Mouse (Mus musculus): ENCODE measurements around the gene Dhfr. TPM values are rescaled to one million over a fixed set of nuclear protein-coding genes. Genes with fewer than 3 reads are reported as not detected.

The Dhfr gene
- 5.6 TPM for polyA plus RNA-seq (2015; fragmentation: Illumina TruSeq; extraction: RNeasy Lipid Tissue Mini Kit (QIAGEN cat#74804); ENCODE audit: insufficient read depth, low replicate concordance)

GRCm38 (mm10) chr13:92354456-92355271 lies at the start of gene Dhfr, which contains the start of gene Msh3:
Dhfr (plus strand) TSS chr13:92354726.
Msh3 (minus strand) TSS chr13:92355003.

GRCm38 (mm10) chr13:92305680-92306079 lies 48.8 kb upstream of the Dhfr start, which contains the start of gene Gm20379:
Gm20379 (plus strand) TSS chr13:92305980.

GRCm38 (mm10) chr13:92425758-92426264 lies 71.3 kb downstream of the Dhfr start, which contains the start of gene Ankrd34b:
Ankrd34b (plus strand) TSS chr13:92425896.

Other genes with a start within 250 kb of the Dhfr start
- gene Rasgrf2, start 223.1 kb upstream of the Dhfr start, polyA plus RNA-seq (2015; fragmentation: Illumina TruSeq; extraction: RNeasy Lipid Tissue Mini Kit (QIAGEN cat#74804); ENCODE audit: insufficient read depth, low replicate concordance), result 5.0 TPM
- not detected for gene Gm20379, start 48.7 kb upstream of the Dhfr start, polyA plus RNA-seq (2015; fragmentation: Illumina TruSeq; extraction: RNeasy Lipid Tissue Mini Kit (QIAGEN cat#74804); ENCODE audit: insufficient read depth, low replicate concordance)
- 31.8 TPM for gene Msh3, start 277 bp downstream of the Dhfr start, polyA plus RNA-seq (2015; fragmentation: Illumina TruSeq; extraction: RNeasy Lipid Tissue Mini Kit (QIAGEN cat#74804); ENCODE audit: insufficient read depth, low replicate concordance)
- gene Ankrd34b, start 71.2 kb downstream of the Dhfr start, polyA plus RNA-seq (2015; fragmentation: Illumina TruSeq; extraction: RNeasy Lipid Tissue Mini Kit (QIAGEN cat#74804); ENCODE audit: insufficient read depth, low replicate concordance), result not detected
- gene Fam151b, start 129.3 kb downstream of the Dhfr start, polyA plus RNA-seq (2015; fragmentation: Illumina TruSeq; extraction: RNeasy Lipid Tissue Mini Kit (QIAGEN cat#74804); ENCODE audit: insufficient read depth, low replicate concordance), result 4.0 TPM
- 20.9 TPM for gene Zfyve16, start 176.1 kb downstream of the Dhfr start, polyA plus RNA-seq (2015; fragmentation: Illumina TruSeq; extraction: RNeasy Lipid Tissue Mini Kit (QIAGEN cat#74804); ENCODE audit: insufficient read depth, low replicate concordance)
- not detected for gene Spz1, start 221.4 kb downstream of the Dhfr start, polyA plus RNA-seq (2015; fragmentation: Illumina TruSeq; extraction: RNeasy Lipid Tissue Mini Kit (QIAGEN cat#74804); ENCODE audit: insufficient read depth, low replicate concordance)